Mouse (Mus musculus): ENCODE data around the gene Ppp6r3. TPM values are rescaled to one million over a fixed set of nuclear protein-coding genes. Genes with fewer than 3 reads are reported as not detected.

Gene Ppp6r3
- total RNA-seq, 2 experiments from 2014 or later, result 50.9 to 55.0 TPM

Other genes with a start within 250 kb of the Ppp6r3 start
- under 1 TPM; 0.20 to 0.43 TPM for gene Tesmin, start 186.9 kb downstream of the Ppp6r3 start, total RNA-seq (2021)
- under 1 TPM in 1 of 2 experiments, not detected in 1; 0.33 TPM for gene Gal, start 161.2 kb downstream of the Ppp6r3 start, total RNA-seq (2021)
- gene Lrp5, start 110.8 kb upstream of the Ppp6r3 start, total RNA-seq (2021), result 10 to 100 TPM; 33.0 to 39.3 TPM
- gene 1810055G02Rik, start 132.5 kb upstream of the Ppp6r3 start, total RNA-seq (2021), result 10 to 100 TPM in 1 of 2 experiments, 1 to 10 TPM in 1; 9.7 to 15.9 TPM
- gene Kmt5b, start 191.7 kb upstream of the Ppp6r3 start, total RNA-seq (2021), result 10 to 100 TPM; 20.1 to 20.2 TPM

Measured in gastrocnemius, postnatal 14 days (tissue).